Mouse (Mus musculus): ENCODE results near the gene Pdcd1lg2.

Gene Pdcd1lg2

GRCm38 (mm10) chr19:29391279-29391678 lies 19.4 kb upstream of the Pdcd1lg2 start:
- TF ChIP-seq POU5F1 (IDR thresholded peaks at IDR 0.05; ENCODE audit: borderline replicate concordance, low read length) (no peak), CTCF (conservative IDR thresholded peaks at IDR 0.05; ENCODE audit: low read length) (no peak), NANOG (IDR thresholded peaks at IDR 0.05; ENCODE audit: borderline replicate concordance, low read length) (no peak)
- Histone ChIP-seq H3K9me3 (ENCODE audit: low read length) (no peaks in the 10 kb centered on the region), H3K4me3 (replicated peaks; ENCODE audit: low read length) (no peak overlapping the region), H3K27me3 (ENCODE audit: insufficient read depth, low read length) (no peaks in the 10 kb centered on the region), H3K36me3 (ENCODE audit: insufficient read depth, low read length) (no peaks in the 10 kb centered on the region), H3K4me1 (replicated peaks; ENCODE audit: low read depth, low read length) (no peaks in the 10 kb centered on the region)

DNA sequence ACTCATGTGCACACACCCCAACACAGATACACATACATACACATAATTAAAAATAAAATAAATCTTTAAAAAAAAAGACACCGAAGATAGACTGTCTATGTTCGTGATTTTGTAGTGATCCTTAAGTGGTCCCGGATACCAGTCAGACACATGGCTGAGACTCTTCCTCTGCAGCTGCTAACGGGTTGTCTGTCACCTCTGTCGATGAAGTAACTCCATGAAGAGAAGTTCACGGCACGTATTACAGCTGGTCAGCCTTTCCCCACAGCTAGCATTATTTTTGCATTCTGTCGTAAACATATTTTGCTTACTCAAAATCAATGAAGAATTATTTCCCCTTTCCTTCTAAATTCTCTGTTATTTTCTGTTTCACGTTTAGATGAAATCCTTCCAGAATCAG lies 17.4 kb upstream of the Pdcd1lg2 start:
- no peak for TF ChIP-seq POU5F1 (IDR thresholded peaks at IDR 0.05; ENCODE audit: borderline replicate concordance, low read length)
- TF ChIP-seq CTCF (conservative IDR thresholded peaks at IDR 0.05; ENCODE audit: low read length): no peak
- no peak for TF ChIP-seq NANOG (IDR thresholded peaks at IDR 0.05; ENCODE audit: borderline replicate concordance, low read length)
- no peaks in the 10 kb centered on the region for H3K36me3 ChIP-seq (ENCODE audit: insufficient read depth, low read length)
- no peak overlapping the region for H3K4me3 ChIP-seq (replicated peaks; ENCODE audit: low read length)
- H3K27me3 ChIP-seq (ENCODE audit: insufficient read depth, low read length): no peaks in the 10 kb centered on the region
- H3K9me3 ChIP-seq (ENCODE audit: low read length): peaks cover 6% of the 10 kb centered on the region; the same call in 1 of the 2 replicates
- H3K4me1 ChIP-seq (replicated peaks; ENCODE audit: low read depth, low read length): no peaks in the 10 kb centered on the region

- no peaks in the 10 kb centered on the region for H3K36me3 ChIP-seq (ENCODE audit: insufficient read depth, low read length)
- H3K4me3 ChIP-seq (replicated peaks; ENCODE audit: low read length): no peak overlapping the region
- H3K27me3 ChIP-seq (ENCODE audit: insufficient read depth, low read length): no peaks in the 10 kb centered on the region
- no peaks in the 10 kb centered on the region for H3K4me1 ChIP-seq (replicated peaks; ENCODE audit: low read depth, low read length)
- no peak for TF ChIP-seq POU5F1 (IDR thresholded peaks at IDR 0.05; ENCODE audit: borderline replicate concordance, low read length)
- TF ChIP-seq CTCF (conservative IDR thresholded peaks at IDR 0.05; ENCODE audit: low read length): no peak
- TF ChIP-seq NANOG (IDR thresholded peaks at IDR 0.05; ENCODE audit: borderline replicate concordance, low read length): no peak
- H3K9me3 ChIP-seq (ENCODE audit: low read length): peaks cover 7% of the 10 kb centered on the region; the same call in 1 of the 2 replicates
Measured at GRCm38 (mm10) chr19:29394721-29395120, 16.0 kb upstream of the Pdcd1lg2 start.

DNA sequence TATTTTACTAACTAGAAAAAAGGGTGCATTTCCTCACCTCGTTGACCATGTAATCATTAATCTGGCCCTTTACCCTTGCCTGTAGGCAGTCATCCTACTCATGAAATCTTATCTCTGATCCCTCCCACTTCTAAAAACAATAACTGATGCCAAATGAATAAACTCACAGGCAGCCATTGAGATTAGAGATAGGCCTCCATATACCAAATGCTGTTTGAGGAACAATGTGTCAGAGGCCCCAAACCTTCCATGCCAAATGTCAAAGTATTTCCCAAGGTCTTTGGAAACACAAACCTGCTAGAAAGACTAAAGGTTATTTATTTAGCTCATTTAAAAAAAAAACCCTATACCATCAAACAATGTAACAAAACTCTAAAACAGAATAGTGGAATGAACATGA lies 14.4 kb upstream of the Pdcd1lg2 start:
- Histone ChIP-seq H3K4me1 (replicated peaks; ENCODE audit: low read depth, low read length) (no peaks in the 10 kb centered on the region), H3K4me3 (replicated peaks; ENCODE audit: low read length) (no peak overlapping the region), H3K36me3 (ENCODE audit: insufficient read depth, low read length) (no peaks in the 10 kb centered on the region), H3K27me3 (ENCODE audit: insufficient read depth, low read length) (no peaks in the 10 kb centered on the region), H3K9me3 (ENCODE audit: low read length) (peaks cover 7% of the 10 kb centered on the region; the same call in 1 of the 2 replicates)
- TF ChIP-seq POU5F1 (IDR thresholded peaks at IDR 0.05; ENCODE audit: borderline replicate concordance, low read length) (no peak), NANOG (IDR thresholded peaks at IDR 0.05; ENCODE audit: borderline replicate concordance, low read length) (no peak), CTCF (conservative IDR thresholded peaks at IDR 0.05; ENCODE audit: low read length) (no peak)

DNA sequence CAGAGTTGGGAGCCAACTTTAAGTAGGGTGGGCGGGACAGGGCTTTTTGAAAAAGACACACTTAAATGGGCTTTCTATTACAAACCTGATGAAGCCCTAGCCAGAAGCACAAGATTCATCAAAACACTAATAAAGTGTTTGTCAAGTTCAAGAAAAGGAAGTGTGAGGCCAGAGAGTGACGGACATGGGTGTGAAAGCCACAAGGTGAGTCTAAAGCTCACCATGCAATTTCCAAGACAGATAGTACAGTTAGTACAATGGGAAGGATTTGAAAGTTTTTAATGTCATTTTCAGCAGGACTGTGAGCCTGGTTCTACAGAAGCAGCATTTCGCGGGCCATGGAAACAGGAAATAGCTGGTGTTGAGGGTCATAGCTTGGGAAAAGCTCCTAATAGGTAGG lies 10.9 kb upstream of the Pdcd1lg2 start:
- Histone ChIP-seq H3K27me3 (ENCODE audit: insufficient read depth, low read length) (no peaks in the 10 kb centered on the region), H3K9me3 (ENCODE audit: low read length) (peaks cover 7% of the 10 kb centered on the region; the same call in 1 of the 2 replicates), H3K4me3 (replicated peaks; ENCODE audit: low read length) (no peak overlapping the region), H3K4me1 (replicated peaks; ENCODE audit: low read depth, low read length) (no peaks in the 10 kb centered on the region), H3K36me3 (ENCODE audit: insufficient read depth, low read length) (no peaks in the 10 kb centered on the region)
- TF ChIP-seq CTCF (conservative IDR thresholded peaks at IDR 0.05; ENCODE audit: low read length) (no peak), POU5F1 (IDR thresholded peaks at IDR 0.05; ENCODE audit: borderline replicate concordance, low read length) (no peak), NANOG (IDR thresholded peaks at IDR 0.05; ENCODE audit: borderline replicate concordance, low read length) (no peak)

DNA sequence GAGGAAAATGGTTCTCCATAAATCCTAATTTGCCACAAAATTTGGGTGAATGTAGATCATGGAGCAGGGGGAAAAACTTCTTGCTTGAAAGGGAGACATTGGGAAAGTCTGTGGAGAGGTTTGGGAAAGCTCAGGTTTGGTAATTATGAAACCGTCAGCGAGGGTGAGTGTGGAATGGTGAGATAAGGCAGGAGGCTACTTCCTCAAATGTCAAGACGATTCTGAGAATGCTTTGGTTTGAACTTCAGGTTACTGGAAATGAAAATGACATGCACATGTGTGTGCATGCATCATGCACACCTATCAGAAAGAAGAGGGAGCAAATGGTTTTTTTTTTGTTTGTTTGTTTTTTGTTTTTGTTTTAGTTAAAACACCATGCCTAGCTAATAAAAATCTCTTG lies 10.3 kb upstream of the Pdcd1lg2 start:
- Histone ChIP-seq H3K9me3 (ENCODE audit: low read length) (peaks cover 7% of the 10 kb centered on the region; the same call in 1 of the 2 replicates), H3K4me3 (replicated peaks; ENCODE audit: low read length) (no peak overlapping the region), H3K27me3 (ENCODE audit: insufficient read depth, low read length) (no peaks in the 10 kb centered on the region), H3K4me1 (replicated peaks; ENCODE audit: low read depth, low read length) (no peaks in the 10 kb centered on the region), H3K36me3 (ENCODE audit: insufficient read depth, low read length) (no peaks in the 10 kb centered on the region)
- TF ChIP-seq CTCF (conservative IDR thresholded peaks at IDR 0.05; ENCODE audit: low read length) (no peak), NANOG (IDR thresholded peaks at IDR 0.05; ENCODE audit: borderline replicate concordance, low read length) (no peak)

GRCm38 (mm10) chr19:29402621-29403020 lies 8.1 kb upstream of the Pdcd1lg2 start:
- TF ChIP-seq POU5F1 (IDR thresholded peaks at IDR 0.05; ENCODE audit: borderline replicate concordance, low read length) (no peak), NANOG (IDR thresholded peaks at IDR 0.05; ENCODE audit: borderline replicate concordance, low read length) (no peak), CTCF (conservative IDR thresholded peaks at IDR 0.05; ENCODE audit: low read length) (no peak)
- H3K4me1 ChIP-seq (replicated peaks; ENCODE audit: low read depth, low read length): no peaks in the 10 kb centered on the region
- H3K36me3 ChIP-seq (ENCODE audit: insufficient read depth, low read length): no peaks in the 10 kb centered on the region
- peaks cover 7% of the 10 kb centered on the region; the same call in 1 of the 2 replicates for H3K9me3 ChIP-seq (ENCODE audit: low read length)
- no peaks in the 10 kb centered on the region for H3K27me3 ChIP-seq (ENCODE audit: insufficient read depth, low read length)
- H3K4me3 ChIP-seq (replicated peaks; ENCODE audit: low read length): no peak overlapping the region

- Histone ChIP-seq H3K4me3 (replicated peaks; ENCODE audit: low read length) (no peak overlapping the region), H3K4me1 (replicated peaks; ENCODE audit: low read depth, low read length) (no peaks in the 10 kb centered on the region), H3K36me3 (ENCODE audit: insufficient read depth, low read length) (no peaks in the 10 kb centered on the region), H3K27me3 (ENCODE audit: insufficient read depth, low read length) (no peaks in the 10 kb centered on the region), H3K9me3 (ENCODE audit: low read length) (peaks cover 2% of the 10 kb centered on the region; the same call in 1 of the 2 replicates)
- no peak for TF ChIP-seq POU5F1 (IDR thresholded peaks at IDR 0.05; ENCODE audit: borderline replicate concordance, low read length)
- no peak for TF ChIP-seq NANOG (IDR thresholded peaks at IDR 0.05; ENCODE audit: borderline replicate concordance, low read length)
- TF ChIP-seq CTCF (conservative IDR thresholded peaks at IDR 0.05; ENCODE audit: low read length): no peak
Measured at GRCm38 (mm10) chr19:29403251-29403650, 7.5 kb upstream of the Pdcd1lg2 start.

- TF ChIP-seq NANOG (IDR thresholded peaks at IDR 0.05; ENCODE audit: borderline replicate concordance, low read length) (no peak), POU5F1 (IDR thresholded peaks at IDR 0.05; ENCODE audit: borderline replicate concordance, low read length) (no peak), CTCF (conservative IDR thresholded peaks at IDR 0.05; ENCODE audit: low read length) (no peak)
- Histone ChIP-seq H3K4me1 (replicated peaks; ENCODE audit: low read depth, low read length) (no peaks in the 10 kb centered on the region), H3K36me3 (ENCODE audit: insufficient read depth, low read length) (no peaks in the 10 kb centered on the region), H3K27me3 (ENCODE audit: insufficient read depth, low read length) (no peaks in the 10 kb centered on the region), H3K4me3 (replicated peaks; ENCODE audit: low read length) (no peak overlapping the region), H3K9me3 (ENCODE audit: low read length) (no peaks in the 10 kb centered on the region)
Measured at GRCm38 (mm10) chr19:29405388-29405787, 5.3 kb upstream of the Pdcd1lg2 start.
